Mouse (Mus musculus) CD8-positive naive resting alpha-beta T cell, adult 2 months (primary cell): ENCODE results near the gene Rhoa.
"Not testable (repeated sequence)": the region's sequence is repeated elsewhere in the genome, so short reads cannot be mapped to it uniquely, and the experiment has no call there.

Source experiments
- DNase-seq, 2 experiments: peaks; one replicate each; pipeline ENCODE4 v3.0.0; 2022; ENCODE audit warnings: low read depth in 2 of 2, low spot score in 2 of 2

Rhoa gene

DNA sequence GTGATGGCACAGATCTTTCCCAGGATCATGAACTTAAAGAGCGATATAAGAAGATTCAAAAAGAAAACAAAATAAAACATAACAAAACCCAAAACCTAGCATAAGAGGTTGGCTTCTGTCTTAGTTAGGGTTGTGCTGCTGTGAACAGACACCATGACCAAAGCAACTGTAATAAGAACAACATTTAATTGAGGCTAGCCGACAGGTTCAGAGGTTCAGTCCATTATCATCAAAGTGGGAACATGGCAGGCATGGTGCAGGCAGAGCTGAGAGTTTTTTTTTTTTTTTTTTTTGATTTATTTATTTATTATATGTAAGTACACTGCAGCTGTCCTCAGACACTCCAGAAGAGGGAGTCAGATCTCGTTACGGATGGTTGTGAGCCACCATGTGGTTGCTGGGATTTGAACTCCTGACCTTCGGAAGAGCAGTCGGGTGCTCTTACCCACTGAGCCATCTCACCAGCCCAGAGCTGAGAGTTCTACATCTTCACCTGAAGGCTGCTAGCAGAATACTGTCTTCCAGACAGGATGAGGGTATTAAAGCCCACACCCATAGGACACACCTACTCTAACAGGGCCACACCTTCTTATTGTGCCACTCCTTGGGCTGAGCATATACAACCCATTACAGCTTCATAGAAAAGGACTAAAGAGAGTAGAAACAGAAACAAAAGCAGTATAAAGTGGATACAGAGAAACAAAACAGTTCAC lies 18.2 kb upstream of the Rhoa start:
- not testable (repeated sequence) for DNase-seq

DNA sequence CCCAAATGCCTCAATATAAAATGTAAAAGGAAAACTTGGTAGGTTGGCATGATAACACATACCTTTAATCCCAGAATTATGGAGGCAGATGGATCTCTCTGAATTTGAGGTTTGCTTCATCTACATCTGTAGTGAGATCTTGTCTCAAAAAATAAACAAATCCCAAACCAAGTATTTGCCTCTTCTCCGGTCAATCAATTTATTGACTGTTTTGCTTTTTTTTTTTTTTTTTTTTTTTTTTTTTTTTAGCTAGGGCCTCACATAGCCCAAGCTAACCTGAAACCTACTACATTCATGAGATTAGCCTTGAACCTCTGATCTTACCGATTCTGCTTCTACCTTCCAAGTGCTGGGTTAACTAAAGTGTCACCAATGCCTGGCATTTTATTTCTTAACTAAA lies 16.6 kb upstream of the Rhoa start:
- no peak for DNase-seq

GRCm38 (mm10) chr9:108290016-108290750 lies 15.7 kb upstream of the Rhoa start, which contains the start of gene Nicn1:
Gene Nicn1, plus strand, starts transcription at chr9:108290429.
- DNase-seq: peak; percentile 82 to 88

GRCm38 (mm10) chr9:108290773-108291172 lies 15.2 kb upstream of the Rhoa start:
- DNase-seq: no peak

DNA sequence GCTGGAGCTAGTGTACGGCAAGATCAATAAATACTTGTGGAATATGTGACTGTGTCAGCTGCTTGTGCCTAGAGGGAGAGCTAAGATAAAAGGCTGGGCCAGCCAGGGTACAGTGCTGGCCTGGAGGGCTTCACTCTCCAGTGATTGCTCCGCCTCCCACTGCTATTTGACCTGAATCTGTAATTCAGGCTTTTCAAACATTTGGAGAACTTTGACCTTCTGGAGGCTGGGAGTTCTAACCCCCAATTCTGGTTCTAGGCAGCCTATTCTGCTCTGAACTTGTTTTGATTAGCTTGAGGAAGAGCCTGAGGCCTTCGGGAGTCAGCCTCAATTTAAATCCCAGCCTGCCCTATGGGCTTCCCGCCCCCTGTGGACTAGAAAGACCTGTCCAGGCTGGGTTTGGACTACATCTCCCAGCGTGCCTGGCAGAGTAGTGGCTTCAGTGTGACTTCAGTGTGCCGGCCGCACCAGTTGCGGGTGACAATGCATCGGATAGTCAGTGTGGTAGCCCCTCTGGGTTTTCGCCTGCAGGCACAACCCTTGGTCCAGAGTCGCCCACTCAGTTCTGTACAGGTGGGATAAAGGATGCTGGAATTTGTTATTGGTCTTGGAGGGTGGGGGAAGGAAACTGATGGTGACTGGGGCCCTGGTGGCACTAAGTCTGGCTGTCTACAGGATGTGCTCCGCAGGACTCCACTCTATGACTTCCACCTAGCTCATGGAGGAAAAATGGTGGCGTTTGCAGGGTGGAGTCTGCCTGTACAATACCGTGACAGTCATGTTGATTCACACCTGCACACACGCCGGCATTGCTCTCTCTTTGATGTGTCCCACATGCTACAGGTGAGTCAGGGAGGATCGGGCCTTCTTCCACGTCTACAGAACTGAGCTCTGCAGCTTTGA lies 9.2 kb upstream of the Rhoa start, which contains the start of gene Amt:
Amt (plus strand) TSS at position 401 of the 903 bp plus-strand sequence.
- no peak for DNase-seq

DNA sequence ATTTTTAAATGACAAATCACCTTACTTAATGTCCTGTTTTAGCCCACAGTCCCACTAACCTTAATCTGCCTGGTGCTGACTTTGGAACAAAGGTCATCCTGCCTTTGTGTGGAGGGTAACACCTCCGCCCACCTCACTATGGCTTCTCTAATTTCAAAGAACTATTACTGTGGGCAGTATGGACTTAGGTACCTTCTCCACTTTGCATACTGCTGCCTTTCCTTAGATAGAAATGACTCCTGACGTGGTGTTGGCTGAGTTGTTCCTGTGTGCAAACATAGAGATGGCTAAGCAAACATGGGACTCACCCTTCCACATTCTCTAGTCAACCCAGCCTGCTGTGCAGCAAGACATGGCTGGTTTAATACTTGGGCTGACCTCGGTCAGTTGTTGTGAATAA lies 4.1 kb upstream of the Rhoa start:
- no peak for DNase-seq

GRCm38 (mm10) chr9:108304716-108305115 lies 1.2 kb upstream of the Rhoa start:
- DNase-seq: no peak

DNA sequence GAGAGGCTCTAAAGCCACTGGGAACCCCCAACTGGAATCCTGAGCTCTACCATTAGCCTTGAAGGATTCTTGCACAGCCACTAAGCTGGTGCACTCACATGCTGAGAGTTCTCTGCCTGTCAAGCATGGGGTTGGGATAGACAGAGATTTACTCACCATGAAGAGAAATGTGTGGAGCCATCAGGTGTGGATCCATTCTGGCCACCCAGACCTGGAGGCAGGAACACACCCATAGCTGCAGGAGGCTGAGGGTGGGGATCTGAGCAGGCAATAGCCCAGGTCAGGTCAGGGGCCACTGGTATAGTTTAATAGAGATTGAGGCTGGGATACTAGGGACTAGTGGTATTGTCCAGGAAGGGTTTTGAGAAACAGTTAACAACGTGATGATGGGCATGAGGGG lies 759 bp upstream of the Rhoa start:
- no peak for DNase-seq

- DNase-seq: peak in 1 of 2 experiments; percentile 71
Observed at GRCm38 (mm10) chr9:108306571-108306980, 647 bp downstream of the Rhoa start.

DNA sequence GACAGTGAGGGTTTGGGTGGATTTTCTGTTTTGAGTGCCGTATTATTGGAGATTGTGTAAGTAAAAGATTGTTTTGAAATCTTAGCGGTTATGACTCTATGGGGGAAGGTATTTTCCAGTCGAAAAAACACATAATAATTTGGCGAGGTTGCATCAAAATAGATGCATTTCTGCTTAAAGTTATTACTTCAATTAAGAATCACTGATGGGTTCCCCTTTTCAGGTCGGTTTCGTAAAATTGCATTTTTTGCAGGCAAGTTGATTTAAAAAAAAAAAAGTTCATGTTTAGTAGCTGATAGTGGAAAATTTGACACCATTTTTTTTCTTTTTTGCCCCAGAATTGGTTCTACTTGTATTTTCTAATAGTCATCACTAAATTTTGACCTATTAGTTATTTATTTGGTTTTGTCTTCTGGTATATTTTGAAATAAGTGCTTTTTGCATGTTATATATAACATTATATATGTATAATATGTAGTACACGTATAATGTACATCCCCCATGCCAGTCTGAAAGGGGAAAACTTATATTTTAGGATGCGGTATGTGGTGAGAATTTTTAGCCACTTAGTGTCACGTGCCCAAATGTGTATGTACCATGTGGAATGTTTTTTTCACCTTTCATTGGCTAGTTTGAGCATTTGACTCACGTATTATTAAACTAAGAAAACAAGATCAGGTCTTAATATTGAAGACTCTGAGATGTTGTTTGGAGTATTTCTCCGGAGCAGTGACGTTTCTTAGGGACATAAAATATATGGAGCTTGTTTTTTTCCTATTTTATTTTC lies 1.3 kb downstream of the Rhoa start:
- DNase-seq: no peak

GRCm38 (mm10) chr9:108308141-108308540 lies 2.2 kb downstream of the Rhoa start:
- no peak for DNase-seq

DNA sequence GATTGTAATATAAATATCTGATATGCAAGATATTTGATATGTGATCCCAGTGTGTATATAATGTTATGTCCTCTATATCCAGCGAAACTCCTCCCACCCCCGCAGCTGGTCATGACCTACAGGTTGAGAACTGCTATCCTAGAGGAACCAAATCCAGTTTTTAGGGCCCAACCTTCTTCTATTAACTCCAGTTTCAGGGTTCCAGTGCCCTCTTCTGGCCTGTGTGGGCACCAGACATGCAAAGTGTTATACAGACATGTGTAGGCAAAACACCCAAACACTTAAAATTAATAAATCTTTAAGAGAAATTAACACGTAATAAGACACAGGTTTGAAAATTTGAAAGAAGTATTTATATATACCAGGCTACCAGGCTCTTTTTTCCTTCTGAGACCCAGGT lies 11.6 kb downstream of the Rhoa start:
- DNase-seq: peak in 1 of 2 experiments; percentile 10

DNA sequence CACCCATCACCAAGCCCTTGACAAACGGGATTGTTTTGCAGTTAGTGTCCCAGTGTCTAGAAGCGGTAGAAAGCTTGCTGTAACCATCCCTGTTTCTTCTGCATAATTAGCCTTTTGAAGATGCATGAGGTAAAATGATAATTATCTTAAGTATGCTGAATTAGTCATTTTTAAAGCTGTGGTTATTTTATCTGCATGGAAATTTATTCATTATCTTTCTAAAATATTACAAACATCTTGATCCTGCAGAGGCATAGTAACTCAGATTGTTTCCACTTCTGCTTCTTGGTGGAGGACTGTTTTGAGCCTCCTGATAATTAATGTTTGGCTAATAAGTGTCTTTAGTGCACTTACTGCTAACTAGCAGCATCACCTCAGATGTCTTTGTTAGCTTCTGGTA lies 12.5 kb downstream of the Rhoa start:
- no peak for DNase-seq

- not testable (repeated sequence) for DNase-seq
Observed at GRCm38 (mm10) chr9:108322054-108322453, 16.1 kb downstream of the Rhoa start.

DNA sequence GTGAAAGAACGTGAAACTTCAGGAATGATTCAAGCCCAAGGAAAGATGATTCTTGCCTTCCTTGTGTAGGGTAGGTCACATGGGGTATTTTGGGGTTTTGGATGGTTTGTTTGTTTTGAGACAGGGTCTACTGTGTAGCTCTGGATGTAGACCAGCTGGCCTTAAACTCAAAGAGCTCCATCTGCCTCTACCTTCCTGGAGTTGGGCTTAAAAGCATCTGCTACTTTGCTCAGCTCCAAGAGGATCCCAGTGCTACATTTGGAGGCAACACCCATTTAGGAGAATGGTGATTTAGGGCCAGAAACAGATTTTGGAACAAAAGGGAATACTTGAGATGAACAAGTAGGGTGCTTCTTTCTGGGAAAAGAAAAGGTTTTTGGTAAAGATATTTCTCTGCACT lies 18.9 kb downstream of the Rhoa start:
- no peak for DNase-seq

DNA sequence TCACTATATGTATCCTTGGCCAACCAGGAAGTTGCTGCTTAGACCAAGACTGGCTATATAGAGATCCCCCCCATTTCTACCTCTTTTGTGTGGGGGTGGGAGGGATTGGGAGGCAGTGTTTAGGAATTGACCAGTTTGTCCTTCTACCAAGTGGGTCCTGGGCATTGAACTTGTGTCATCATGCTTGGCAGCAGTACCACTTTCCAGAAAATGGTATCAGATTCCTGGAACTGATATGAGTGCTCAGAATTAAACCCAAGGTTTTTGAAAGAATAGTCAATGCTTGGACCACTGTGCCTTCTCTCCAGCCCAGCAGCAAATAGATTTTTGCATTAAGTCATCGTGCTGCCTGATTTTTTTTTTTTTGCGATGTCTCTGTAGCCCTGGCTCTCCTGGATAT lies 19.9 kb downstream of the Rhoa start:
- no peak for DNase-seq

DNA sequence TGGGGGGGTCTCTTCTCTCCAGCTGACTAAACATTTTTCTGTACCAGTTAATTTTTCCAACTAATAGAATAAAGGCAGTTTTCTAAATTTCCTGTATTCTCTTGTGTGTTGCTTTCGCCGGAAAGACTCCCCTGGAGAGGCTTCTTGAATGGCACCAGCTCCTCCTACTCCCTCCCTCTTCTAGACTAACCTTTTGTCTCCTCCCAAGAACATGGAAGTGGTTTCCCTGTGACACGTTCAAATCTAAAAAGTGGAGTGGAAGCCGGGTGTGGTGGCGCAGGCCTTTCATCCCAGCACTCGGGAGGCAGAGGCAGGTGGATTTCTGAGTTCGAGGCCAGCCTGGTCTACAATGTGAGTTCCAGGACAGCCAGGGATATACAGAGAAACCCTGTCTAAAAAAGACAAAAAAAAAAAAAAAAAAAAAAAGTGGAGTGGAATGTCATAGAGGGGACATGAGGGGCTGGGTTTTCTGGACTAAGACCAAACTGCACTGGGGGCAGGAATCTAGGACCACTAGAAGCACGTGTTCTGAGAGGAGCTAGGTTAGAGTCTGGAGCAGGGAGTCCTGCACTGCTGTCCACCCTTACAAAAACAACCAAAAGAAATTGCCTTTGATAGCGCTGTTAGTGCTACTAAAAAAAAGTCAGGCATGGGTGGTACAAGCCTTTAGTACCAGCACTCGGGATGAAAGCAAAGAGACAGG lies 32.1 kb downstream of the Rhoa start:
- no peak for DNase-seq

DNA sequence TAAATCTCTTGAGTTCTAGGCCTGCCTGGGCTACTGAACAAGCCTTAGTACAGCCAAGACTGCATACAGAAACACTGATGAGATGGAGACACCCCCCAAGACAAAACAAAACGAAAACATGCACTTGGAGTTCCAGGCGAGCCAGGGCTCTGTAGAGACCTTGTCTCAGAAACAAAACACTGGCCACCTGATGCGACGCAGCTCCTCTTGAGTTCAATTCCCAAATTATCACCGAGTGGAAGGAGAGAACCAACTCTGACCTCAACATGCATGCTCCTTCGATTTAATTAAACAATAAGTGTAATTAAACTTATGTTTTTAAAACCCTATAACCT lies 32.6 kb downstream of the Rhoa start:
- DNase-seq: no peak

- peak; percentile 85 to 88 for DNase-seq
Observed at GRCm38 (mm10) chr9:108338886-108339781, 33.2 kb downstream of the Rhoa start, which contains the start of gene Gpx1. Gene Gpx1, plus strand, starts transcription at chr9:108338903.
